Mouse (Mus musculus) midbrain, embryonic 14.5 days (tissue): ENCODE results near the gene Zmym4. TPM values are rescaled to one million over a fixed set of nuclear protein-coding genes. Genes with fewer than 3 reads are reported as not detected.
A peak's percentile ranks its signal among the peaks of the same experiment; 100 is the strongest.

Experiments used
- ATAC-seq: fragments of 200-750 bp; cut with Nextera tagmentation; 2 replicates; pipeline ENCODE4 v1.8.0; 2017; ENCODE audit warnings: moderate number of reproducible peaks, moderate library complexity; ENCODE audit not compliant: low FRiP score, low TSS enrichment
- DNase-seq: peaks from one replicate; pipeline ENCODE4 v3.0.0-alpha.2; 2015
- H3K27ac ChIP-seq: fragments of 300-500 bp; sonication (generic); replicated peaks from 2 replicates; pipeline ENCODE4 v1.5.1; 2014; ENCODE audit warnings: mild to moderate bottlenecking, low read depth, low read length, moderate library complexity
- H3K27me3 ChIP-seq: fragments of 300-500 bp; sonication (generic); 2 replicates; pipeline ENCODE4 v1.6.1; 2014; ENCODE audit warnings: low read length, control low read depth, mixed read lengths; ENCODE audit not compliant: control insufficient read depth, insufficient read depth
- H3K36me3 ChIP-seq: fragments of 300-500 bp; sonication (generic); 2 replicates; pipeline ENCODE4 v1.6.1; 2014; ENCODE audit warnings: low read length, control low read depth; ENCODE audit not compliant: control insufficient read depth, insufficient read depth
- H3K4me1 ChIP-seq: fragments of 300-500 bp; sonication (generic); 2 replicates; pipeline ENCODE4 v1.6.1; 2014; ENCODE audit warnings: mild to moderate bottlenecking, antibody characterized with exemption, low read length, control low read depth; ENCODE audit not compliant: control insufficient read depth, insufficient read depth
- H3K4me2 ChIP-seq: fragments of 300-500 bp; sonication (generic); 2 replicates; pipeline ENCODE4 v1.6.1; 2014; ENCODE audit warnings: mild to moderate bottlenecking, low read length, moderate library complexity
- H3K4me3 ChIP-seq: fragments of 300-500 bp; sonication (generic); replicated peaks from 2 replicates; pipeline ENCODE4 v1.5.1; 2014; ENCODE audit warnings: low read depth, low read length
- H3K9ac ChIP-seq: fragments of 300-500 bp; sonication (generic); replicated peaks from 2 replicates; pipeline ENCODE4 v1.6.1; 2014; ENCODE audit warnings: mild to moderate bottlenecking, low read length, moderate library complexity
- H3K9me3 ChIP-seq: fragments of 300-500 bp; sonication (generic); 2 replicates; pipeline ENCODE4 v1.6.1; 2016; ENCODE audit warnings: low read length, control low read depth, mixed read lengths; ENCODE audit not compliant: control insufficient read depth
- WGBS: fragments of 180-500 bp; shearing (Covaris S2); extraction: QIAGEN DNeasy Blood & Tissue Kit; methylation state at CpG from one replicate; pipeline ENCODE4 v1.1.7; 2014; 5-methylcytosine and 5-hydroxymethylcytosine counted together
- polyA plus RNA-seq: library from polyadenylated mRNA; unstranded; fragments of >200 nt; fragmentation: Nextera tagmentation; extraction: Ambion mirVana; gene quantifications from 2 replicates; pipeline ENCODE4 v1.2.1, GENCODE M21; 2014

The Zmym4 gene
- polyA plus RNA-seq, 1 experiment from 2014 or later, result 37.7 TPM

DNA sequence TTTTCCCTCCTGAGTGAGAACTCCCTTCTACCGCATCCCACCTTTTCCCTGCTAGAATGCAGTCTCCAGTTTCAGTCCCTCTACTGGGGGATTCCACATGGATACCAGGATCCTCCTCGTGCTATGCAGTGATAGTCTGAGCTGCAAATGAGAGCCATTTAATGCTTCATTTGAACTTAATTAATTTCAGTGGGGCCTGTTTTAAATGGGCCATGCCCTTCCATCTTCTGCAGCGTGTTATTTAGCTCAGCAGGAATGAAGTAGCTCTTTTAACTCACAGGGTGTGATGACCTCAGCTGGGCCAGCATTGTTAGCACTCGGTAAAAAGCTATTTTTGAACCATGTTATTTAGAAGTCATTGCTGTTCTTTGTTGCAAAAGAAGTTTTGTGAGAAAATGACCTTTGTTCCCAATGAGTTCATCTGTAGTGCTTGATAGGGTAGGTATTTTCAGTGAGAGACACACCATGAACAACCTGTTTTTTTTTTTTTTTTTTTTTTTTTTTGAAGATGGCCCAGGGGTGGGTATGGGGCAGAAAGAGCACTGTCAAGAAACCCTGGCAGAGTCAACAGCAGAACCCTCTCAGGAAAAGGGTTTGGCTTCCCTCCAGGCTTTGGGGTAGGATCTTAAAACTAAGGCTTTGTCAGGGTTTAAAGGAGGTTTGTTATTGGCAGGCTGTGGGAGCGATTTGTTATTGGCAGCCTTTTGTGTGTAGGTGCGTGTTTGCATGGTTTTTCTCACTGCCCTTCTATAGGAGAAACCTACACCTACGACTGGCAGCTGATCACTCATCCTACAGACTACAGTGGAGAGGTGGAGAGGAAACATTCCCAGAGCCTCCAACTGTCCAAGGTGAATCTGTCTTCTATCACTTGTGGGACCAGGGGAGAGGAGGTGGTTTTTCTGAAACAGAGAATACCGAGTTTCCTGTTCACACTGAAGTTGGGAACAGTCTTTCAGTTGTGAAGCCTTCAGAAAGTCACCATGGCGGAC lies 144.7 kb downstream of the Zmym4 start:
- WGBS, result 81% methylated on average over 9 of the region's 9 CpGs
- Histone ChIP-seq H3K4me3 (no peak overlapping the region), H3K36me3 (peaks cover 14% of the 10 kb centered on the region), H3K9me3 (no peaks in the 10 kb centered on the region), H3K4me2 (no peak overlapping the region), H3K27me3 (no peaks in the 10 kb centered on the region), H3K27ac (no peak overlapping the region), H3K4me1 (no peaks in the 10 kb centered on the region), H3K9ac (no peak overlapping the region)
- DNase-seq (peak; percentile 16), ATAC-seq (no peak)

DNA sequence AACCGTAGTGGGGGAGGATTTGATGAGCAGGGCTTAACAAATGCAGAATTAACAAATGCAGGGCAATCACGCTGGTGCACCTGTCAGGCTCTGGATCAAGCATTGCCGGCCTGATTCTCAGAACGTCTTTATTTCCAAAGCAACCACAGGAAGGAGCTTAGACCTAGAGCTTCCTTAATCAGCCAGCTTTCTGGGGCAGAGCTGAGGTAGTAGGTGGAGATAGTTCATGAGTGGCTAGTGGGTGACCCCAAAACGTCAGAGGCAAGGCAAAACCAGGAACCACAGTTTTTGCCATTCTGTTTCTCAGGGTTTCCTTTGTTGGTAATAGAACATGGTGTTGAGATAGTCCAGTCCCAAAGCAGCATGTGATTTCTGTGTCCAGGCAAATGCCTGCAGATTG lies 153.1 kb downstream of the Zmym4 start:
- Histone ChIP-seq H3K9ac (no peak overlapping the region), H3K4me3 (no peak overlapping the region), H3K36me3 (peaks cover 41% of the 10 kb centered on the region), H3K9me3 (no peaks in the 10 kb centered on the region), H3K27me3 (no peaks in the 10 kb centered on the region), H3K4me2 (no peak overlapping the region), H3K27ac (no peak overlapping the region), H3K4me1 (no peaks in the 10 kb centered on the region)
- DNase-seq (no peak), ATAC-seq (no peak)
- 67% methylated on average over 5 of the region's 5 CpGs for WGBS

- H3K4me1 ChIP-seq, result no peaks in the 10 kb centered on the region
- H3K9me3 ChIP-seq, result no peaks in the 10 kb centered on the region
- H3K27ac ChIP-seq, result no peak overlapping the region
- ATAC-seq (no peak), DNase-seq (no peak)
- no peak overlapping the region for H3K4me3 ChIP-seq
- 90% methylated on average over 5 of the region's 5 CpGs for WGBS
- peaks cover 43% of the 10 kb centered on the region for H3K36me3 ChIP-seq
- no peaks in the 10 kb centered on the region for H3K27me3 ChIP-seq
- H3K4me2 ChIP-seq, result no peak overlapping the region
- no peak overlapping the region for H3K9ac ChIP-seq
Observed at GRCm38 (mm10) chr4:126813212-126813611, 154.7 kb downstream of the Zmym4 start.

Other genes starting within 250 kb of the Zmym4 start
- 0.97 and 2.0 TPM in 2 replicates for gene Tfap2e, start 231.9 kb downstream of the Zmym4 start, polyA plus RNA-seq
- gene Ncdn, start 214.7 kb downstream of the Zmym4 start, polyA plus RNA-seq, result 88.9 and 91.8 TPM in 2 replicates
- gene AU040320, start 214.6 kb downstream of the Zmym4 start, polyA plus RNA-seq, result 35.8 and 38.9 TPM in 2 replicates
- gene Sfpq, start 53.2 kb upstream of the Zmym4 start, polyA plus RNA-seq, result 119 and 131 TPM in 2 replicates
- gene Zmym1, start 93.0 kb upstream of the Zmym4 start, polyA plus RNA-seq, result 20.1 and 38.2 TPM in 2 replicates
- 33.4 and 42.8 TPM in 2 replicates for gene Zmym6, start 109.2 kb upstream of the Zmym4 start, polyA plus RNA-seq
- gene Tmem35b, start 155.6 kb upstream of the Zmym4 start, polyA plus RNA-seq, result 15.7 and 17.6 TPM in 2 replicates
- gene Dlgap3, start 201.1 kb upstream of the Zmym4 start, polyA plus RNA-seq, result 22.3 and 25.5 TPM in 2 replicates